Mouse (Mus musculus) stomach, adult 2 months (tissue): ENCODE measurements around the gene Gata1. TPM values are rescaled to one million over a fixed set of nuclear protein-coding genes. Genes with fewer than 3 reads are reported as not detected.

Experiments
- polyA plus RNA-seq: library from polyadenylated mRNA; depleted of rRNA; stranded (reverse); fragments of >200 nt; gene quantifications from 2 replicates; pipeline ENCODE4 v1.2.3, GENCODE M21; 2012; rRNA removed

Gata1 gene
- 0.40 and 0.71 TPM in 2 replicates for polyA plus RNA-seq

GRCm38 (mm10) chrX:7977892-7978291 lies at the start of gene Gata1:
Gata1 (minus strand) TSS chrX:7978071.

GRCm38 (mm10) chrX:8018286-8018685 lies 40.4 kb upstream of the Gata1 start, which contains the start of gene Glod5:
Glod5 (minus strand) TSS chrX:8018492.

GRCm38 (mm10) chrX:7947108-7947899 lies 30.6 kb downstream of the Gata1 start, which contains the start of gene Hdac6:
Hdac6 (minus strand) TSS chrX:7947889.

GRCm38 (mm10) chrX:7928270-7928790 lies 49.5 kb downstream of the Gata1 start, which contains the start of gene Eras:
Eras (minus strand) TSS chrX:7928607.

GRCm38 (mm10) chrX:7919601-7920383 lies 58.1 kb downstream of the Gata1 start, which contains the start of gene Pcsk1n:
Pcsk1n (plus strand) TSS chrX:7919822.

Other genes starting within 250 kb of the Gata1 start
- gene Praf2, start 249.6 kb downstream of the Gata1 start, polyA plus RNA-seq = 30.1 and 36.8 TPM in 2 replicates
- gene Ccdc120, start 227.2 kb downstream of the Gata1 start, polyA plus RNA-seq = 20.8 and 24.6 TPM in 2 replicates
- gene Tfe3, start 215.5 kb downstream of the Gata1 start, polyA plus RNA-seq = 13.1 and 13.4 TPM in 2 replicates
- 6.6 and 7.6 TPM in 2 replicates for gene Gripap1, start 188.3 kb downstream of the Gata1 start, polyA plus RNA-seq
- gene Kcnd1, start 155.8 kb downstream of the Gata1 start, polyA plus RNA-seq = 0.38 and 0.56 TPM in 2 replicates
- gene Otud5, start 136.7 kb downstream of the Gata1 start, polyA plus RNA-seq = 21.1 and 23.3 TPM in 2 replicates
- gene Pim2, start 99.8 kb downstream of the Gata1 start, polyA plus RNA-seq = 7.4 and 8.8 TPM in 2 replicates
- 74.9 and 99.5 TPM in 2 replicates for gene Slc35a2, start 94.0 kb downstream of the Gata1 start, polyA plus RNA-seq
- 27.2 and 28.7 TPM in 2 replicates for gene Pqbp1, start 78.8 kb downstream of the Gata1 start, polyA plus RNA-seq
- gene Timm17b, start 78.7 kb downstream of the Gata1 start, polyA plus RNA-seq = 23.5 and 30.2 TPM in 2 replicates
- gene Gm10491, start 70.2 kb downstream of the Gata1 start, polyA plus RNA-seq = not detected in 2 replicates
- gene Gm10490, start 68.5 kb downstream of the Gata1 start, polyA plus RNA-seq = not detected in 2 replicates
- 15.1 and 39.9 TPM in 2 replicates for gene Pcsk1n, start 58.2 kb downstream of the Gata1 start, polyA plus RNA-seq
- gene Eras, start 49.5 kb downstream of the Gata1 start, polyA plus RNA-seq = not detected in 2 replicates
- 7.3 and 10.8 TPM in 2 replicates for gene Hdac6, start 30.2 kb downstream of the Gata1 start, polyA plus RNA-seq
- 1.6 and 1.7 TPM in 2 replicates for gene Glod5, start 40.4 kb upstream of the Gata1 start, polyA plus RNA-seq
- 2.3 and 2.6 TPM in 2 replicates for gene Suv39h1, start 96.7 kb upstream of the Gata1 start, polyA plus RNA-seq
- 1.1 and 1.2 TPM in 2 replicates for gene Was, start 112.4 kb upstream of the Gata1 start, polyA plus RNA-seq
- 65.3 and 68.4 TPM in 2 replicates for gene Wdr13, start 154.8 kb upstream of the Gata1 start, polyA plus RNA-seq
- gene Rbm3, start 167.8 kb upstream of the Gata1 start, polyA plus RNA-seq = 14.2 and 17.6 TPM in 2 replicates
- gene Tbc1d25, start 198.1 kb upstream of the Gata1 start, polyA plus RNA-seq = 7.4 and 8.1 TPM in 2 replicates
- gene Ebp, start 215.4 kb upstream of the Gata1 start, polyA plus RNA-seq = 106 and 116 TPM in 2 replicates
- gene Porcn, start 228.5 kb upstream of the Gata1 start, polyA plus RNA-seq = 23.9 and 25.8 TPM in 2 replicates